Mouse (Mus musculus) adrenal gland, postnatal 25 days (tissue): ENCODE measurements around the gene Lrrc4. TPM values are rescaled to one million over a fixed set of nuclear protein-coding genes. Genes with fewer than 3 reads are reported as not detected.

Source experiments
- DNase-seq: peaks from one replicate; pipeline ENCODE4 v3.0.0; 2021; ENCODE audit warnings: mixed read lengths
- total RNA-seq: library from RNA; stranded (reverse); gene quantifications from 2 replicates; pipeline ENCODE4 v1.2.3, GENCODE M21; 2021

Gene Lrrc4
- total RNA-seq, 1 experiment from 2014 or later = 3.5 TPM

- peak; percentile 40 for DNase-seq
Measured at GRCm38 (mm10) chr6:28724776-28725175, 106.8 kb downstream of the Lrrc4 start.

GRCm38 (mm10) chr6:28723059-28723458, 108.5 kb downstream of the Lrrc4 start:
- no peak for DNase-seq

- DNase-seq = no peak
Measured at GRCm38 (mm10) chr6:28720391-28721171, 111.0 kb downstream of the Lrrc4 start.

GRCm38 (mm10) chr6:28717845-28718237, 113.7 kb downstream of the Lrrc4 start:
- DNase-seq = no peak

GRCm38 (mm10) chr6:28717203-28717844, 114.2 kb downstream of the Lrrc4 start:
- DNase-seq = no peak

GRCm38 (mm10) chr6:28710035-28710434, 121.5 kb downstream of the Lrrc4 start:
- no peak for DNase-seq

GRCm38 (mm10) chr6:28706976-28707592, 124.5 kb downstream of the Lrrc4 start:
- no peak for DNase-seq

- no peak for DNase-seq
Measured at GRCm38 (mm10) chr6:28706108-28706975, 125.2 kb downstream of the Lrrc4 start.

- no peak for DNase-seq
Measured at GRCm38 (mm10) chr6:28705384-28706107, 126.0 kb downstream of the Lrrc4 start.

- DNase-seq = no peak
Measured at GRCm38 (mm10) chr6:28704612-28705011, 126.9 kb downstream of the Lrrc4 start.

GRCm38 (mm10) chr6:28697214-28697613, 134.3 kb downstream of the Lrrc4 start:
- no peak for DNase-seq

- no peak for DNase-seq
Measured at GRCm38 (mm10) chr6:28692659-28693058, 138.9 kb downstream of the Lrrc4 start.

GRCm38 (mm10) chr6:28687776-28688175, 143.8 kb downstream of the Lrrc4 start:
- no peak for DNase-seq

- no peak for DNase-seq
Measured at GRCm38 (mm10) chr6:28685745-28686144, 145.8 kb downstream of the Lrrc4 start.

GRCm38 (mm10) chr6:28685052-28685451, 146.5 kb downstream of the Lrrc4 start:
- DNase-seq = no peak

- no peak for DNase-seq
Measured at GRCm38 (mm10) chr6:28681521-28682457, 149.8 kb downstream of the Lrrc4 start.

GRCm38 (mm10) chr6:28680537-28680936, 151.0 kb downstream of the Lrrc4 start:
- no peak for DNase-seq

GRCm38 (mm10) chr6:28678896-28679295, 152.7 kb downstream of the Lrrc4 start:
- DNase-seq = no peak

- DNase-seq = no peak
Measured at GRCm38 (mm10) chr6:28674686-28675085, 156.9 kb downstream of the Lrrc4 start.

GRCm38 (mm10) chr6:28672388-28672787, 159.2 kb downstream of the Lrrc4 start:
- no peak for DNase-seq
